Mouse (Mus musculus) heart, postnatal 0 days (tissue): ENCODE measurements around the gene Cpeb3.

Source experiments
- CTCF ChIP-seq: IDR thresholded peaks from 2 replicates; pipeline ENCODE4 v1.5.1; 2016; ENCODE audit warnings: antibody characterized with exemption, control low read depth, low read depth
- EP300 ChIP-seq: IDR thresholded peaks from 2 replicates; pipeline ENCODE4 v1.6.1; 2016; ENCODE audit warnings: antibody characterized with exemption, low read depth

GRCm38 (mm10) chr19:37057161-37057905 lies 151.1 kb downstream of the Cpeb3 start:
- TF ChIP-seq CTCF (no peak), EP300 (no peak)
